Mouse (Mus musculus) erythroblast, embryonic 14.5 days (primary cell): ENCODE data around the gene Olfml2a.

Experiments used
- GATA1 ChIP-seq: IDR thresholded peaks from 2 replicates; pipeline ENCODE4 v1.6.1; 2012; ENCODE audit warnings: low read length, inconsistent platforms, mixed read lengths
- TAL1 ChIP-seq: IDR thresholded peaks from 3 replicates; pipeline ENCODE4 v1.6.1; 2012; ENCODE audit warnings: low read length, inconsistent platforms, mixed read lengths

DNA sequence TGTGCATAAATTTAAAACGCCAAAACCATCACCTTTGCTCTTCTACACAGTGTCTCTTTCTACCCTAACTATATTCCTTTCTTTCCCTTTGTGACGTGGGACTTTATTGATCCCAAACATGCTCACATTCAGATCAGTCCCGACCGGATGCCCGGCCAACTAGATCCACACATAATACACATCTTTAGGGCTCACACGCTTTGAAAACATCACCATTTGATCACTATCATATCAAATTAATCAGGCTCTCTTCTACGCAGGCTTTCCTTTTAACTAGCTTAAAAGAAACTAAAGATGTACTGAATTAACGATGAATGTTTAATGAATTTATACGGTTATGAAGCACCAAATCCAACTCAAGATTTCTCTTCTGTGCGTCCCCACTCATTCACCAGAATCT, 7.2 kb upstream of the Olfml2a start:
- TF ChIP-seq GATA1 (no peak), TAL1 (no peak)
